Mouse (Mus musculus) natural killer cell, adult 2 months (primary cell): Measurements from ENCODE around the gene Abcg4.
A peak's percentile ranks its signal among the peaks of the same experiment; 100 is the strongest.
"Not testable (repeated sequence)": the region's sequence is repeated elsewhere in the genome, so short reads cannot be mapped to it uniquely, and the experiment has no call there.

Source experiments
- DNase-seq, 2 experiments: peaks; one replicate each; pipeline ENCODE4 v3.0.0; 2022; ENCODE audit warnings: low spot score in 2 of 2

Abcg4 gene

DNA sequence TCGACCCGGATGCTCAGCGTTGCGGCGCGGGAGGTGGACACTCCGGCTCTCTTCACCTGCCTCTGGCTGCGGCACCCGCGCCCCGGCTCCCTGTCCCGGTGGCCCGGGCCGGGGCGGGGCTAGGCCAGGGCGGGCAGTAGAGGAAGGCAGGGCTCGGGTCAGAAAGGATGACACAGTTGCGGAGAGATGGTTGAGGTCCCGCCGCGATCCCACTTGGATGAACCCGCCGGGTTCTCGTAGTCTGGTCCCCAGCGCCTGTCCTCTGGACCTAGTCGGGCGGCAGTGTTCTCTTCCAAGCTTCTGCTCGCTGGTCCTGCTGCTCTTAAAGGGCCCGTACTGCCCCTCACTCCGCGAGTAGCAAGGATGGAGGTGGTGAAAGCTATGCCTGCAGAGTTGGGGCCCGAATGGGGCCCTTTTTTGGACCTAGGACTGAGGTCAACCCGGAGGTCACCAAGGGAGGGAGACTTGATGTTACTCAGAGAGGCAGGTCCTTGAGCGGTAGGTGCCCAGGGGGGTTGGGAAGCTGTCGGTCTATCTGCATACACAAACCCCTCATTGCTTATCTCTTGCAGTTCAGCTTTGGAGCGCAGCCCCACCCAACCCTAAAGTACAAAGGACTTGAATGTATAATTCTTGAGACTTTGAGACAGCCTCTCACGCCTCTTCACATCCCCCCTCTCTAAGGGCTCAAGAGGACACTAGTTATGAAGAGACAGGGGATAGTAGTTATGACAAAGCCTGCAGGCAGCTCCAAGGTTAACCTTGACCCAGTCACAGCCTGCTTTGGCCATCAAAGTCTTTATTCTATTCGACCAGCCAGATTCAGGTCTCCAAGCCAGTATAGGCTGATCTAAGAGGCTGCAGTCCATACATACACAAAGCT, at the start of gene Abcg4:
Gene Abcg4 (minus strand): TSS at position 540 of the 883 bp plus-strand sequence.
- peak in 1 of 2 experiments; percentile 6 for DNase-seq

DNA sequence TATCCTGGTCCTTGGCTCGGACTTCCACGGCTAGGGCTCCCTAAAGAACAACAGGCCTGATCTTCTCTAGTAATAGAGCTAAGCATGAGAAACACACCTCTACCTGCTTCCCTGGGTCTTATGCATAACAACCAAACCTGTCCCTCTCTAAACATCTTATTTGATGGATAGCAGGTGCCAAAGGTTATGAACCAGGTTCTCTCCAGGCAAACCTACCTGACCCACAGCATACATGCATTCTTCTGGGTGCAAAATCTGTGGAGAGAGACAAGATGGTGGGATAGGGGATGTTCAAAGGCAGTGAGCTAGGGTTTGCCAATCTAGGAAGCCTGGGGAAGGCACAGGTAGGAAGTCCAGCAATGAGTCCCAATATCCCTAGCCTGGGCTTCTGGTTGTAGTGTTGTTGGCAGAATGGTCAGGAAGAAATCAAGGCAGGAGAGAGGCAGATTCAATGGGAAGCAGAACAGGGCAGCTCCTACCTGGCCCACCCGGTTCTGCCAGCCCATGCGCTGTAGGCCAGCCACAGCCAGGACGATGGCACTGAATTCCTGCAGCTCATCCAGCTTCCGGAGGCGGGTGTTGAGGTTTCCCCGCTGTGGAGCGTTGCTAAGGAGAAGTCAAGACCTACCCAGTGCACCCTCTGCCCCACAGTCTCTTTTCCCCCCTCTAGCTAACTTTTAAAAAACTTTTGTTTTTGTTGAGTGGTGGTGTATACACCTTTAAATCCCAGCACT, 49.2 kb upstream of the Abcg4 start:
- no peak for DNase-seq

DNA sequence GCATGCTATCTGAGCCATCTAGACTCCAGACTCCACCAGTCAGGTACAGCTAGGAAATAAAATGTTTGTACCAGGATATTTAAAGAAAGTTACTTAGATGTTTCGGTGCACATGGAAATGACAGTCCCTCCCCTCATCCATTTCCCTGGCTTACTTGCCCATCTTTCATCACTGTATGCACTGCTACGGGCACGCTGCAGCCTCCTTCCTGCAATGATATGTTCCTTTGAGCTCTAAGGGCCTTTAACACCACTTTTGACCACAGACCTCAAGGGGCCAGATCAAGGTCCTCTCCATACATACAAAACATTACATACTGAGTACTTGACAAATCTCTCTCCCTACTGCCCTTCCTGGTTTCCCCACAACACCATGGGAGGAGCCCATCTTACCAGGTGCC, 48.5 kb upstream of the Abcg4 start:
- no peak for DNase-seq

DNA sequence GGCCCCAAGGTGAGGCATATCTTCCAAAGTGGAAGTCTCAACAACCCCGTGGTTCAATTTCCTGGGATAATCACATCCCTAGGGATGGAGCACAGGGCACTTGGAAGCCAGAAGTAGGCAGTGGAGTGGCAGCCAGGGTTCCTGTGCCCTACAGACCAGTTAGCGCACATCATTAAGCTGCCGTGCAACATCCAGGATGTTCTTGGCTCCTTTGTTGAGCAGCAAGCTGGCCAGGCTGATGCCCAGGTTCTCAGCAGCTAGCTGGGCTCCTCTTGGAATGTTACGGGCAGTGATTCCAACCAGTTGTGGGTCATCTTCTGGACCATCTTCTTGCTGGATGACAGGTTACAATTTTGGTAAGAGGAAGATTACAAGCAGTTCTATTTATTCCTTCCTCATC, 48.1 kb upstream of the Abcg4 start:
- DNase-seq, result not testable (repeated sequence)

DNA sequence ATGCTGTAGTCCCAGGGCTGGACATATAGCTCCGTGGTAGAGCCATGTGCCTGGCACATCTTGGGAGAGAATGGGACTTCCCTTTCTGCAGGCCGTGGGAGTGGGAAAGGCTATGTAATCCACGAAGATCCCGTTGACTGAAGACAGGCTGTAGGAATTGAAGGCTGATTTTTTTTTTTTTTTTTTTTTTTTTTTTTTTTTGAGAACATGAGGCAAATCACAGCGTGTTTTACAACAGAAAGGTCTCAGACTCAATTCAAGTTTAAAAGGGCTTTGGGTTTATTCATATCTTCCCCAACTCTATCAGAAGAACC, 47.6 kb upstream of the Abcg4 start:
- no peak for DNase-seq

DNA sequence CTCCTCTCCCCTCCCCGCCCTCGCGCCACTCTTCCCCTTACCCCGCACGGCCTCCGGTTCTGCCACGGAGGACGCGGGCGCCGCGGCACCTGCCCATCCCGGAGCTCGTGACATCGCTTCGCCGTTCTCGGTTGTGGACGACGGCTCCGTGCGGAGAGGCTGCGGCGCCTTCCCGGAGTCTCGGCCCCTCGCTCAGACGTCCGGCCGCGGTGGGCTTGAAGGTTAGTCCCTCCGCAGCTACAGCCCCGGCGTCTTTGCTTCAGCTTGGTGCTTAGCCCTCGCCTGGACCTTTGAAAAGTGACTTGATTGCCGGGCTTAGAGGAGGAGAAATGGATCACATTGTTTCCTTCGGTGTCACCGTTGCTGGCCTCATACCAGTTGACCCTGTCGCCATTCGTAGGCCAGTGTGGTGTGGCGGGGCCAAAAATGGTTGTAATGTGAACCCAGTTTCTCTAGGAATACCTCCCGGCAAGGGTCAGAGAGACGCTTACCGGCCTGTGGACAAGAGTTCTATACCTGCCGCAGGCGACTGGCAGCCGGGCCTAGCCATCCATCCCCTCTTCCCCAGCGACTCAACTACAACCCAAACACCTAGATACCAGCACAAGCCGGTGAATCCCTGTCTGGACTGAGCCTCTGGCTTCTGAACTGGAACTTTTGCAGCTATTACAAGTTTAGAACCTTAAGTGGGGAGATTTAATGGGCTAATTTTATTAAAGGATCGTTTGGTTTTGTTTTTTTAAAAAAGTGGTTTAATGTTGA, 47.1 kb upstream of the Abcg4 start:
- peak in 1 of 2 experiments; percentile 11 for DNase-seq

DNA sequence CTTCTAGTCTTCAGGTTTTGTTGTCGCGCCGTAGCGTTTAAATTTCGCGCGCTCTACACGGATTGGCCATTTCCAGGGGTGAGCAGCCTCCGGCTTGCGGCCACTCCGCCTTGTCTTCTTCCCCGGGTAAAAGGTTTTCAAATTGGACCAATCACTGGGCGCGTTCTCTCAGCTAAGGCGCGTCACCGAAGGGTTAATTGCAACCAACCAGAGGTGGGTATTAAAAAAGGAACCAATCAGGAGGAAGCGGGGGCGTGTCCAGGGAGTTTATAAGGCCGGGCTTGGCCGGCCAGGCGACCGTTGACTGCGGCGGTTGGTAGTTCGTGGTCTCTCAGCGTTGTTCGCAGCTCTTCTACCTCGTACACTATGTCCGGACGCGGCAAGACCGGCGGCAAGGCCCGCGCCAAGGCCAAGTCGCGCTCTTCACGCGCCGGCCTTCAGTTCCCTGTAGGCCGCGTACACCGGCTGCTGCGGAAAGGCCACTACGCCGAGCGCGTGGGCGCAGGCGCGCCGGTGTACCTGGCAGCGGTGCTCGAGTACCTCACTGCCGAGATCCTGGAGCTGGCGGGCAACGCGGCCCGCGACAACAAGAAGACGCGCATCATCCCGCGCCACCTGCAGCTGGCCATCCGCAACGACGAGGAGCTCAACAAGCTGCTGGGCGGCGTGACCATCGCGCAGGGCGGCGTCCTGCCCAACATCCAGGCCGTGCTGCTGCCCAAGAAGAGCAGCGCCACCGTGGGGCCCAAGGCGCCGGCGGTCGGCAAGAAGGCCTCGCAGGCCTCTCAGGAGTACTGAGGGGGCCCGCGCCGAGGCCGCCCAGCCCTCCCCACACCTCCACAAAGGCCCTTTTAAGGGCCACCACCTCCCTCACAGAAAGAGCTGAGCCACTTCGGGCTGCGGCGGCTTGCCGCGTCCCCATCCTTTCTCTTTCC, 46.2 kb upstream of the Abcg4 start, which contains the start of gene H2afx:
Gene H2afx (plus strand): TSS at position 299 of the 935 bp plus-strand sequence.
- DNase-seq, result peak; percentile 98 to 99

DNA sequence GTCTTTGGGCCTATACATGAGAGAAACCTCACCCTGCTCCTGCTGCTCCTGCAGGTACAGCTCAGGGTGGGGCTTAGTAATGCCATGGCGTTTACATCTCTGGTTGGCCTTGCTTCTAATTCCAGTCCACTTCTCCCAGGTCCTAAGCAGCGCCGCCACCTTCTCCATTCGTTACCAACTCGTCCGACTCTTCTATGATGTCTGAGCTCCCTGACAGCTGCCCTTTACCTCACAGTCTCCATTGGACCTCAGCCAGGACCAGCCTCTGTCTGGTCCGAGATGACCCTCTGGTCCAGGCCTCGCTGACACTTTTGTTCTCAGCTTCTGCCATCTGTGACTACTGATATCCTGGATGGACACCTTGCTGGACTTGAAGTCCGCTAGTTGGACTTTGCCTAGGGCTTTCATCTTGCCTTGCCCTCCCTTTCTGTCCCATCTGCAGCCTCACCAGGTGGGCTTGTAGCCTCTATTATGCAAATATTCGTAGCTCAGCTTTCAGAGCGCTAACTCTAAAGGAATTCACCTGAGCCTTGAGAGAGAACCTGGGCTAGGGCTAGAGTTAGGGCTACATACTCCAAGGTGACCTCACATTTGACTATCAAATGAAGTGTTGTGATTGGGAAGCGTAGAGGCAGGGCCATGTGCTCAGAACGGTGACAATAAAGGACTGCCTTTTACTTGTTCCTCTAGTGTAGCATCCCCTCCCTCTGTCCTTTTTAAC, 44.7 kb upstream of the Abcg4 start:
- DNase-seq, result no peak

DNA sequence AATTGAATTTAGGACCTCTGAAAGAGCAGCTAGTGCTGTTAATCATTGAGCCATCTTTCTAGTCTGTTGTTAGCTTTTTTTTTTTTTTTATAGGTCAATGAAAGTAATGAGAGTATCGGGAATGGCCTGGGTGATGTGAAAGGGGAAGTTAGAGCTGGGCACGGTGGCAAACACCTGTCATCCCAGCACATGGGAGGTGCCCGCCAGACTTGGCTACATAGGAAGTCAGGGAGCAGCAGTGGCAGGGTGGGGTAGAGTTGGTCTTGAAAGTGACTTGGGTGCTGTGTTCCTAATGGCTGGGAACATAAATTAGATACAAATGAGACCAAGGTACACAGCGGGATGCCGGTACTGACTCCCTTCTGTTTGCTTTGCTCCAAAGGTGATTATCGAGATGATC, 42.3 kb upstream of the Abcg4 start:
- no peak for DNase-seq

DNA sequence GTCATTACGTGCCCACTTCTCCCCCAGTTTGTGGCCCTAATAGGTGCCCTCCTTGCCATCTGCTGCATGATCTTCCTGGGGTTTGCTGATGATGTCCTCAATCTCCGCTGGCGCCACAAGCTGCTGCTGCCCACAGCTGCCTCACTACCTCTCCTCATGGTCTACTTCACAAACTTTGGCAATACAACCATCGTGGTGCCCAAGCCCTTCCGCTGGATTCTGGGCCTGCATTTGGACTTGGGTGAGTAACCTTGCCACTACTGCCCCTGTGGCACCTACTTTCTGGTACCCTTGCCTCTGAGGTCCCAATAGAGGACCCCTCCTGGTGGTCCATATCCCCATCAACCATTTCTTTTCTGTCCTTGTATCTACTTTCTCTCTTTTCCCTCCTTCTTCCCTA, 39.5 kb upstream of the Abcg4 start:
- no peak for DNase-seq

DNA sequence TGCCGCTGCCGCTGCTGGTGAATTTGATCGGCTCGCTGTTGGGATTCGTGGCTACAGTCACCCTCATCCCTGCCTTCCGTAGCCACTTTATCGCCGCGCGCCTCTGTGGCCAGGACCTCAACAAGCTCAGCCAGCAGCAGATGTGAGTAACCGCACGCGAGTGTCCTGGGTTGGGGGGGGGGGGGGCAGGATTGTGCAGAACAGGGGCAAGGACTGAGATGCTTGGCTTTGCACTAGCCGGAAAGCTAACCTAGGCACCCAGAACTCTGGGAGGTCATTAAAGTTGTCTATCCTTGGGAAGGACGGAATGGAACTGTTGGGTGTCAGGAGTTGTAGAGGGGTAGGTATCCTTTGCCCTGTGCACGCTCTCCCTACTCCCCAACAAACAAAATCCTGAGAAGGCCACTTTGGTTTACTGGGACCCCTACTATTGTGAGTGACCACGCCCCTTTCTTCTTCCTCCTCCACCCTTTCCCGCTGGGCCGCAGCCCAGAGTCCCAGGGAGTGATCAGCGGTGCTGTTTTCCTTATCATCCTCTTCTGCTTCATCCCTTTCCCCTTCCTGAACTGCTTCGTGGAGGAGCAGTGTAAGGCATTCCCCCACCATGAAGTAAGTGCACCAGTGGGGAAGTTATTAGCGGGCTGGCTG, 38.8 kb upstream of the Abcg4 start:
- DNase-seq, result no peak

DNA sequence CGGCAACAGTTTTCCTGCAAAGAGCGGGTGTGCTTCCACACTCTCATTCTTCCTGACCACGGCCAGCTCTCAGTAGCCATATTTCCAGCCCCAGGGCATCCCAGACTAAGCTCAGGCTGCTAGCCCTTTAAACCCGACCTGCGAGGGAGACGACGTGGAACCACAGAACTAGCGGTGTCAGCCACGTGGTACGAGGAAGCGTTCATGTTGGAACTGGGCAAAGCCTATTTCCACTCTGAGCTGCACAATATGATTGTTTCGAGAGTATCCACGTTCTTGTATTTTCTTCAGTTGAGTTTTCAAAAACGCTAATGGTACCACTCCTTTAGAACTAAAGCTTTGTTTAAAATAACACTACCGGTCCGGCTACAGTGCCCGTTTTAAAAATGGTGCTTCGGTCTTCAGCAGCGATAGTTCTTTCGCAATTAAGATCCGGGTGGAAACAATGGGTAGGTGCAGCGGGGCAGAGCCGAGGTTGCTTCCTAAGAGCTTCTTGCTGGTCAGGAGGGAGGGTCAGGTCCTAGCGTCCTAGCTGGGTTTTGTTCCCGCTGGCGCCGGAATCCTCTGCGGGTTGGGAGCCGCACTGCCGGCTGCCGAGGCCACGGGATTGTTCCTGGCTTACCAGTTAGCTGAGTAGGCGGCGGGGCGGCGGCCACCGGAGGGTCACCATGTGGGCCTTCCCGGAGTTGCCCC, 38.1 kb upstream of the Abcg4 start:
- DNase-seq, result peak; percentile 72 to 79

DNA sequence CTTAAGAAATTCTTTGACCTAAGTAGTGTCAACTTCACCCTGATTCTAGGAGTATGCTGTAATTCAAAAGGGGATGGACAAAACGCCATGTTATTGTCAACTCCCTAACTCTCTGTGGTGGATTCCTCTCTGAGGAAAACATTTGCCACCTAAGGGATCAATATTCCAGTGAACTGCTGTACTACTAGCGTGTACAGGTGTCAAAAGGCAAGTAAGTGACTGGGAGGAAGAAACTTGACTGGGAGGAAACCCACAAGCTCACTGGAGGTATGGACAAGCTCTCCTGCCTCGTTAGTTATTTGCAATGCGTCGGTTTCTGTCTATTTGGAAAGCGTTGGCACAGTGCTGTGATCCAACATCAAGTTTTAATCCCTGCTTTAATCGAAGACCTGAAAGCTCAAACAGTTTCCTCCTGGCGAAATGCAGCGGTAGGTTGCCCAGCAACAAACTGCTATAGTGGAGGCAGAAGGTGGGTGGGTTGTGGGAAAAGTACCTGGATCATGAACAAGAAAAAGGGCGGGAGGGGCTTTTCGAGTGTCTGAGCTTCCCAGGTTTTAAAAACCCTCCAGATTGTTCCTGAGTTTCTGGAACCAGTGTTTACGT, 37.5 kb upstream of the Abcg4 start, which contains the start of gene Dpagt1:
Gene Dpagt1 (plus strand): TSS at position 252 of the 603 bp plus-strand sequence.
- DNase-seq, result no peak

DNA sequence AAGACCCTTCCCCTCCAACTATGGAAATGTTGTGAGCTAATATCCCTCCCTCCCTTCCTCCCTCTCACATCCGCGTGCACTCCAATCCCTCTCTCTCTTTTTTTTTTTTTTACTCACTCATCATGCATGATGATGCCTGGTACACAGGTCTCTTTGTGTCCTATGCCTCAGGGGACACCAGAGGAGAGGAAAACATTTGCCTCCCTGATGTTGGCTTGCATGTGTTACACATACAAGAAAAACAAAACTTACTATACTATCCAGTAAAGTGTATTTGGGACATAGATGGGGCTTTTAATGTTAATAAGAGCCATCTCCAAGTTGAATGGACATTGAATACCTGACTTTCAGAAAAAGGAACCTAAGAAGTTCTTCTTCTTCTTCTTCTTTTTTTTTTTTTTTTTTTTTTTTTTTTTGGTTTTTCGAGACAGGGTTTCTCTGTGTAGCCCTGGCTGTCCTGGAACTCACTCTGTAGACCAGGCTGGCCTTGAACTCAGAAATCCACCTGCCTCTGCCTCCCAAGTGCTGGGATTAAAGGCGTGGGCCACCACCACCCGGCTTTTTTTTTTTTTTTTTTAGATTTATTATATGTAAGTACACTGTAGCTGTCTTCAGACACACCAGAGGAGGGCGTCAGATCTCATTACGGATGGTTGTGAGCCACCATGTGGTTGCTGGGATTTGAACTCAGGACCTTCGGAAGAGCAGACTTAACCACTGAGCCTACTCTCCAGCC, 36.8 kb upstream of the Abcg4 start:
- DNase-seq, result not testable (repeated sequence)

DNA sequence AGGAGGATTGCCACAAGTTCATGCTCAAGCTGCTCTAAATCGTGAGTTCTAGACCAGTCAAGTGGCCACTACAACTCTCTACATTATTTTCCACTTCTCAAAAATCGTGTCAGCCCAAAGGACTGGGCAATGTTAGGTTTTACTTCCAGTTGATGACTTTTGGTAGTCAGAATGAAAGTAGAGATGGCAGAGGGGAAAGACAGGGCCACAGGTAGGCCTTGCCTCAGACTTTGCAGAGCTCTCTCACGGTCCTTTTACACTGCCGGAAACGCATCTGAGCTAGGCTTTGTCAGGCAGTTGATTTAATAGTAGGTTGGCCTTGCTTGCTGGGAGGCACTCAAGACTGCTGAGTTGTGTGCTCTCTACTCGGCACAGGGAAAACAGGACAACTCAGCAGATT, 35.7 kb upstream of the Abcg4 start:
- no peak for DNase-seq

DNA sequence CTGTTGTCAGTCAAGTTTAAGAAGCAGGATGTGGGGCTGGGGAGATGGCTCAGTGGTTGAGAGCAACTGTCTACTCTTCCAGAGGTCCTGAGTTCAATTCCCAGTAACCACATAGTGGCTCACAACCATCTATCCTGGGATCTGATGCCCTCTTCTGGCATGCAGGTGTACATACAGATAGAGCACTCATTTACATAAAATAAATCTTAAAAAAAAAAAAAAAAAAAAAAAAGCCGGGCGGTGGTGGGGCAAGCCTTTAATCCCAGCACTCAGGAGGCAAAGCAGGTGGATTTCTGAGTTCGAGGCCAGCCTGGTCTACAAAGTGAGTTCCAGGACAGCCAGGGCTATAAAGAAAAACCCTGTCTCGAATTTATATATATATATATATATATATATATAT, 35.2 kb upstream of the Abcg4 start:
- DNase-seq, result not testable (repeated sequence)

DNA sequence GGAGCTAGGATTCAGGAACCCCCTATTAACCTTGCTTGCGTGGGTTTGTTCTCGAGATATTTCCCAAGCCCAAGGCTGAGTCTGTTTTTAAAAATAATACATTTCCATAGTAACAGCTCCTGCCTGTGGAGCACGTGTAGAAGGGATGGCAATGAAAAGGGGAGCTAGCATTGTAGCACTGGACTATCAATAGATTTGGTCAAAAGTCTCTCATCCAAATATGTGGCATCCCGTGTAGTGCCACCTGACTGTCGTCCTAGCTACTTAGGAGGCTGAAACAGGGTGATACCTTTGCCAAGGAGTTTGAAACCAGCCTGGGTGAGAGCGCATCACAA, 32.4 kb upstream of the Abcg4 start:
- no peak for DNase-seq
